Mouse (Mus musculus): Measurements from ENCODE around the gene Tpk1.

The Tpk1 gene

GRCm38 (mm10) chr6:43424978-43425377 is 241.1 kb downstream of the Tpk1 start:
- DNase-seq, result no peak

DNA sequence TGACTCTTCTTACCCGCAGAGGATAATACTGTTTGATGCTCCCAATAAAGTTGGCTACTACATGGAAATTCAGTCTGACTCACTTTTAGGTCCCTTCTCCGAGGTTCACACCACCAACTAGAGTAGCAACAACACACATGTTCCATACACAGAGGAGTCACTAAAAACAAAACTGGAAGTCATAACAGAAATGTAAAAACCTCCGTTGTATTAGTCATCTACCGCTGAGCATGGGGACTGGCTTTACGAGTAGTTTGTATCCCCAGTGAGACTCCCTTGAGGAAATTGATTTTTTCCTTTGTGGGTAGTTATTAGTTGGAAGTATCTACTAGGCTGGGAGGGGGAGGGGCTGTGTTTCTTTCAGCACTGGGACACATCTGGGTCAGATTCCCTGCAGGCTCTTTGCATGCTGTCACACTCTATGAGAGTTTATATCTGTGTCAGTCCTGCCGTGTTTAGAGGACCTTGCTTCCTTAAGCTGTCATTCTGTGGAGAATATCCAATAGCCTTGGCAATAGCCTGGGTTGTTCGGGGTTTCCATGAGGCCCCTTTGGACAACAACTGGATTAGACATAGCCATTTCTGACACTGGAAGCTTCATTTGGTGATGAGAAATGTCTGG is 245.6 kb downstream of the Tpk1 start:
- DNase-seq, result no peak

GRCm38 (mm10) chr6:43408949-43409348 is 257.1 kb downstream of the Tpk1 start:
- no peak for DNase-seq

GRCm38 (mm10) chr6:43403076-43403475 is 263.0 kb downstream of the Tpk1 start:
- no peak for DNase-seq

- DNase-seq, result no peak
These were observed 263.7 kb downstream of the Tpk1 start for GRCm38 (mm10) chr6:43402219-43402997.

- no peak for DNase-seq
These were observed 269.7 kb downstream of the Tpk1 start for GRCm38 (mm10) chr6:43396426-43396825.

GRCm38 (mm10) chr6:43395538-43395937 is 270.5 kb downstream of the Tpk1 start:
- no peak for DNase-seq

DNA sequence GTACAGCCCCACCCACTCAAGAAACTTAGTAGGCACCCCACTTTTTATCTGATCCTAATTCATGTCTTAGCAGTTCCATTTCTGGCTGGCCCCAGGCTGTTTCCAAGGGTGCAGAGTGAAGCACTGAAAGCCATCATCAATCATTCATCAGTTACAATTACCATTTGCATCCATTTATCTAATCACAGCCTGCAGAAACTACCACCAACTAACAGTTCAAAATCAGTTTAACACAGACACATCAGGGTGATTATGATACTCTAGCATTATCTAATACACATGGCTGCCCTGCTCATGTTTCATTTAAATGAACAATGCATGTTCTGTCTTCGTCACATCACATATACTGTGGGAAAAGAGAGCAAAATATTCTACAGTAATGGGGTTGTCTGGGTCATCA is 274.7 kb downstream of the Tpk1 start:
- no peak for DNase-seq

DNA sequence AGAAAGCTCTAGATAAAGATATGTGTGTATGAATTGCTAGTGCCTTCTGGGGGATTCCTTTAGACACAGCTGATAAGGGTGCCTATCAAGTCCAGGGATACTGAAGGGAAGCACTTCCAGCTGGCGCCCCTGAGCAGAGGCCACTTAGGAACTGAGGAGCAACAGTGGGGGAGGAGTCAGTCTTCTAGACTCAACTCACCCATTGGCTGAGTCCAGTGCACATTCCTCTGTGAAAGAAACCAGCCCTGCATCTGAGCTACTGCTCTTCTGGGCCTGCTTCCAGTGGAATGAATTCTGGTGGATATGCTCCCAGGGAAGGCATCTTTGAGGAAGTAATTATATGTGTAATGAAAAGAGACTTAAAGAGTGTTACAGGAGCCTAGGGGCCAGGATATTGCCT is 278.8 kb downstream of the Tpk1 start:
- no peak for DNase-seq

DNA sequence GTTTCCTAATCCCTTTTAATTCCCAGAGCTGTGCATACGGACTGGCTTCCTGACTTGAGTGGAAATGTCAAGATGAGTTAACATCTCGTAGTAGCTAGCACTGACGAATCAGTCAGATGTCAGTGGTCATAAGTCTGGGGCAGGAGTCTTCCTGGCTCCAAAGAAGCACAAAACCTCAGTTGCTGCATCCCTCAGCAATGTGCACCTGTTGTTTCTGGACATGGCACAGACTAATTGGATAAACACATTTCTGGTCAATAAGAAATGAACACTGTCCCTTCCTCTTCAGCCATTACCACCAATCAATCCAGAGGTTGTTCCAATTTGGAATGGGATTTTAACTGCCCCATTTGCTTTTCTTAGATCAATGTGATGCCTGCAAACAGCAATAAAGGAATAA is 281.2 kb downstream of the Tpk1 start:
- no peak for DNase-seq

DNA sequence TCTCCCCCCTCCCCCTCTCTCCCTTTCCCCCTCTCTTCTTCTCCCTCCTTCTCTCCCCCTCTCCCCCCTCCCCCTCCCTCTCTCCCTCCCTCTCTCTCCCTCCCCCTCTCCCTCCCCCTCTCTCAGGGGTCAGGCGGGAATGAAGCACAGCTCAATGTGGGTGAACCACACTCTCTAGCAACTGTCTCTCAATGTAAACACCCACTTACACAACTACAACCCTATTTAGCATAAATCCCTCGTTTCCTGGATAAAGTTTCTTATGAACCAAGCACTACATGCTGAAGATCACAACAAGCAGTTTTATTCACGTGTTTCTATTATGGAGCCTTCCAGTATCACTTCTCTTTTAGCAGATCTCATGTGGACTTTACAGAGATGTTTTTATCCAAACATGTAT is 281.8 kb downstream of the Tpk1 start:
- DNase-seq, result no peak

DNA sequence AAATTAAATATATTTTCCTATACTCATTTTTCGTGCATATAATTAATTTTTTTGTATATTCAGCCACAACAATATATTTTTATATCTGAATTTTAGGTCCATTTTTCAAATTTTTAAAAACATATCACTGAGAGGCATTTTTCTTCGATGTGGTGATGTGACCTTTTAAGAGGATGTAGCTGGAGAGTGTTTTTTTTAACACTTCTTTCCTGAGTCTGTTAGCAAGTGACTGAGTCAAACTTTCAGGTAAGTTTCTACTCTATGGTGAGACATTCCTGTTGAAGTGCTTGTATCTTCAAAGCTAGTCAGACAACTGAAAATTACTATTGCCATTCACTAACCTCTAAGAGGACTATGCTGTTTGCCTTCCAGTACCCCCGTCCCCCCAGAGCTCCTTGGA is 283.3 kb downstream of the Tpk1 start:
- no peak for DNase-seq

DNA sequence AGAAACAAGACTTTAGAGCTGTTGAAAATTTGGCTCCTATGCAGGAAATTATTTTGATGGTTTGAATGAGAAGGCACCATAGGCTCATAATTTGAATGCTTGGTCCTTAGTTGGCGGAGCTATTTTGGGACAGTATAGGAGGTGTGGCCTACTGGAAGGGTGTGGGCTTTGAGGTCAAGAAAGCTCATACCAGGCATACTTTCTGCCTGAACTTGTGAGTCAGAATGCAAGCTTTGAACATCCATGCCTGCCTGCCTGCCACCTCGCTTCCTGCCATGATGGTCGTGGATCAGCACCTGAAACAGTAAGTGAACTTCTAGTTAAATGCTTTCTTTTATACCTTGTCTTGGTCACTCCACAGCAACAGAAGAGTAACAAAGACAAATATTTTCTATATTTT is 283.8 kb downstream of the Tpk1 start:
- DNase-seq, result no peak

DNA sequence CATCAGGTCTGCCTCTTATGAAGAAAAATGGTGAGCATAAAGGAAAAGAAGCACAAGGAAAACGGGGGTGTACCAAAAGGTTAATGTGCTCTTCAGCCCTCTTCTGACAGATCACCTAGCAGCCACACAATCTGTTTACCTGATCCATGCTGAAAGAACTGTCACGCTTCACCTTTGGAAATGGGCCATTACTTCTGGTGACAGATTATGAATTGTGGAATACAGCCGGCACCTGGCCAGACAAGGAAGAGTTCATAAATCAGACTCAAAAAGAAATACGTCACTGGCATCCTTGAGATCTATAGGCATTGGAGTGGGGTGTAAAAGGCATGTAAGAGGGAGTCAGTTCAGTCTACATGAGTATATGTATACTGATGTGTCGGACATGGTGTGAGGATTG is 292.9 kb downstream of the Tpk1 start:
- DNase-seq, result no peak

GRCm38 (mm10) chr6:43367434-43367945 is 298.6 kb downstream of the Tpk1 start:
- no peak for DNase-seq

DNA sequence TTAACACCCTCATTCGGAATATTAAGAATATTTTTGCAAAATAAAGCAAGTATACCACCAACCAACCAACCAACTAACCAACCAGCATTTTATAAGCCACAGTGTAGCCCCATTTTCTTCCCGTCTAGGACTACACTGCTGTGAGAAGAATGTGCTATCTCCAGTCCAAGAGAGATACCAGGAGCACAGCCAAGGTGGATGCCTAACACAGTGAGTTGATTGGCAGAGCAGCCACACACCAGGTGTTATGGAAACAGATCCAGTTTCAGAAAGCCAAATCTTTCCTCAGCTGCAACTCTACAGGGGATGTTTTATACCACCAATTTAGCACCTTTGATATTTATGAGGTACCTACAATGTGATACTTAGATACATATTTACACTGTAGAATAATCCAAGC is 299.1 kb downstream of the Tpk1 start:
- no peak for DNase-seq

DNA sequence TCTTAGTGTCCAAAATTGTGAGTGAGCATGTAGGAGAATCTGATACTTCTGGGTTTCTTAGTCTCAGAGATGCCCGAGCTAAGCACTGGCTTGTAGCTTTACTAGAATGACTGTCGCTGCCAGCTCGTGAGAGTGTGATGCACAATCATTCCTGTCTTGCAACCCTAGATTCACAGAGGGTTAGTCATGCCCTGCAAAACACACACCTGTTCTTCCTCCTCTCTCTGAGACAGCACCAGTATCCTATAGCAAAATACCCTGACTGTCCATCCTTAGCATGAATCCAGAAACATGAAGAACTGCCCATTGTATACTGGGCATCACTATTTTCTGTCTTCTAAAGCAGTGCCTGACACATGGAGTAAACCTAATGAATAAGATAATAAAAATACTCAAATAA is 302.2 kb downstream of the Tpk1 start:
- no peak for DNase-seq

GRCm38 (mm10) chr6:43363291-43363820 is 302.7 kb downstream of the Tpk1 start:
- no peak for DNase-seq

DNA sequence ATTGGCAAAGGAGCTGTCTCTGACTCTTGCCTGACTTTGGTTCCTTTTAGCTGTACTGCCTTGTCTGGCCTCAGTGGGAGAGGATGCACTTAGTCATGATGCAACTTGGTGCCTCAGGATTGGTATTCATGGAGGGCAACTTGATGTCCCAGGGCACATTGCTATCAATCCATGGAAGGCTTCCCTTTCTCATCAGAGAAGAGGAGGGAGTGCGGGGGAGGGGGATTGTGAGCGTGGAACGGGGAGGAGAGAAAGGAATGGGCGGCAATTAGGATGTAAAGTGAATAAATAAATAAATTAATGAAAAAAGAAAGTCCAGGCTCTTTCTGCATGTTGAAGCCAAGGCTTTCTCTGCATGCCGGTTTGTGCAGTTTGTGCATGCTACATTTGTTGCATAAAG is 304.8 kb downstream of the Tpk1 start:
- DNase-seq, result no peak

DNA sequence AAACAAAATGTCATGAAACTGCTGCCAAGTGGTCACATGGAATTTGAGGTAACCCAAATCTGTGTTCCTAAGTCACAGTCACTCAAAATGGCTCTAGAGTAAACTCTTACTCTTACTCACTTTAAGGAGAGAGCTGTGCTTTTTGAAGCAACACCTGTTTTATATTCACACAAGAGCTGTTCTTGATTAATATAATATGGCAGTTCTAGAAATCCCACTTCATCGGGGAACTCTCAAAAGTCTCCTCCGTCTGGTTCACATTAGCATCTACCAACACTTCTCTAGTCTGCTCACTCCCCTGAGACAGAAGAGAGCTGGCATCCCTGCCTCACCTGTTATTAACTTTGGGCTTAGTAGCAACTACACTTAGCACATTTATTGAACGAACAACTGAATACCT is 305.9 kb downstream of the Tpk1 start:
- no peak for DNase-seq

DNA sequence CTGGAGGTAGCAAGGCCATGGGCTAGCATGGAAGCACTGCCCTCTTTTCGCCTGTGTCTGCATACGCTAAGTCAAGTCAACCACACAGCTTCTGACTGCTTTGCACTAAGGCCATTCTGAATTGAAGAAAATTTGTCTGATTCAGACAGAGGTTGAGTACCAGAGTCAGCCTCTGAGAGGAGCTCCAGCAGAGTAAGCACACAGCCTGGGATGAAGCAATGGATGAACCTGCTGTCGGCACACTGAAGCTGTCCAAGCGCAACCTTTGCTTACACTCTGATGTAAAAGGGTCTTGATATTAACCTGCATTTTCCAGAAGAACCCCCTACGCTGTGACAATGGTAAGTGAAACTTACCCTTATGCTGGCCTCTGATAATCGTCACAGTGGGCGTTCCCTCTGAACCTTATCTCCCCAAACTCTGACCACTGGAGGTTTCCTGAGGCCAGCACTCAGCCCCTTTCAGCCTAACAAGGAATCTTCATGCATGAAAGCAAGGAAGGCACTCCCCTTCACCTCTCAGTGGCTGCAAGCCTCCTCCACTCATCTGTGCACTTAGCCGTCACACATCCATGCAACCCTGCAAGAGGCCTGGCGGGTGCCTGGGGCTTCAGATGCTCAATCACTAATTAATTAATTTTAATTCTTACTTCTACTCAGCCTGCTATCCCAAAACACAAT is 311.4 kb downstream of the Tpk1 start:
- no peak for DNase-seq

DNA sequence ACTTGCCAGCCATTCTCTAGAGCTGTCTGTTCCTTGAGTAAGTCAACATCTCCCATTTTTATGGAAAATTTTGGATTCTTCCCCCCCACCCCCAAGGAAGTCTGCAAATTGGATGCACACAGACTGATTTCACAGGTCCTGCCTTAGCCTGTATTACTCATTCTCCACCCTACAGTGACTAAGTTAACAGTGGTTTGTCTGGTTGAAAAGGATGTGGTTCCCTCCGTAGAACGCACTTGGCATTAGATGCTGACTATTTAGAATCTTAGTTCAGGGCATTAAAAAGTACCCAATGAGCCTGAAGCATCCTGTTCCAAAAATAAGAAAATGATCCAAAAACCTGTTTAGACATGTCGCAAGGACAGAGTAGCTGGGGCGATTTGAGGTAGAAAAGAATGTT is 312.6 kb downstream of the Tpk1 start:
- DNase-seq, result no peak

DNA sequence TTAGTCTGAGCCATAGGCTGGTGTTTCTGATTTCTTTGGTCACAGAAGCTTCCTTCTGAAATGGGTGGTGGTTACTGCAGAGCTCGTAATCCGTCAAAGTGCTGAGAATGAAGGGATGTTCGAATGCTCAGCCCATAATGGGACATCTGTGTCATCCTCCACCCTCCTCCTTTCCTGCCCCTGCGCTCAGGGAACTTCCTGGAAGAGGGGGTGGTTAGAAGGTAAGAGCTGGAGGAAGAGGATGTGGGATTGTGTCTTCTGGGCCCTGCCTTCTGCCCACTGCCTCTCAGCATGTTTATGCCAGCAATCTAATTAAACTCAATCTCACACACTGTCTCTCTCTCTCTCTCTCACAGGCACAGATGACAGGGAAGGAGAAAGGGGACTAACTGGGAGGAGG is 317.0 kb downstream of the Tpk1 start:
- DNase-seq, result no peak

- DNase-seq, result no peak
These were observed 318.4 kb downstream of the Tpk1 start for GRCm38 (mm10) chr6:43347637-43348036.

All from thymus, postnatal 14 days (tissue).